Mouse (Mus musculus): ENCODE results near the gene Tbc1d2b.

GRCm38 (mm10) chr9:90206500-90206899 is 64.1 kb downstream of the Tbc1d2b start:
- peak; percentile 96 for TF ChIP-seq CTCF (conservative IDR thresholded peaks at IDR 0.05; ENCODE audit: insufficient read depth, insufficient read length, low read depth, low read length)
- TF ChIP-seq POLR2A (IDR thresholded peaks at IDR 0.05; ENCODE audit: low read depth, low read length) = no peak

Measured in kidney, adult 2 months (tissue).